ENCODE assay signal across 24 mouse cellular contexts in the genomic region with DNA sequence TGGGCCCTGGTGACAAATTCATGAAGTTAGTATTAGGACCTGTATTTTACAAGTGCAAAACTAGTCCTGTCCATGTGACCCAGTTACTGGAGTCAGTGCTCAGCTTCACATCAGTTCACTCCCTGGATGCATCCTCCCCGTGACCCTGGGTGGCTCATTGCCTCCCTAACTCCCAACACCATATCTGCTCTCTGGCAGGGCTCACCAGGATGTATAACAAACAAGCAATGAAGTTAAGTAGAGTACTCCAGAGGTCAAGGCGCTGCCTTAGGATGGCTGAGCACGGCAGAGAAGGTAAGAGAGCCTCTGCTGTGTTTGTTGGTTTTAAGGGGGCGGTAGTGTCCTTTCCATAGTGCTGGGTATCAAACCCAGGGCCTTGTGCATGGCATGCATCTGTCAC.
"Had no signal": no experiment of that assay in that cellular context is flagged by ENCODE, and none has a peak within 500 bp of the region (broad histone marks: within the 10 kb centered on the region; RNA-seq: fewer than 3 reads in every experiment).

No protein-coding gene starts in this region.

- ATAC-seq: hindbrain, postnatal 0 days; intestine, embryonic 16.5 days had no signal

- H3K4me1 ChIP-seq: heart, embryonic 15.5 days had no signal

- DNase-seq: forebrain, postnatal 0 days; gastrocnemius, postnatal 14 days; gastrocnemius, postnatal 36 days; heart, adult 11 months; heart, adult 2 months; heart, postnatal 14 days; heart, postnatal 36 days; kidney, adult 11 months; kidney, adult 2 months; kidney, postnatal 36 days; layer of hippocampus, adult 9-11 months; layer of hippocampus, postnatal 36 days; left cerebral cortex, postnatal 4 days had no signal

- H3K4me2 ChIP-seq: forebrain, embryonic 15.5 days; heart, embryonic 11.5 days; heart, embryonic 13.5 days; heart, embryonic 15.5 days; hindbrain, embryonic 13.5 days; hindbrain, embryonic 15.5 days; limb, embryonic 12.5 days had no signal

- H3K9me3 ChIP-seq: forebrain, embryonic 15.5 days; heart, embryonic 13.5 days; heart, embryonic 15.5 days; hindbrain, embryonic 13.5 days; hindbrain, embryonic 15.5 days; limb, embryonic 12.5 days had no signal

- H3K27me3 ChIP-seq: forebrain, embryonic 15.5 days; hindbrain, embryonic 15.5 days; limb, embryonic 12.5 days had no signal

- H3K4me3 ChIP-seq: forebrain, embryonic 15.5 days; heart, adult 2 months; heart, embryonic 13.5 days; heart, embryonic 15.5 days; hindbrain, embryonic 13.5 days; hindbrain, embryonic 15.5 days; limb, embryonic 12.5 days had no signal

- H3K36me3 ChIP-seq: forebrain, embryonic 15.5 days; heart, embryonic 13.5 days; heart, embryonic 15.5 days; hindbrain, embryonic 13.5 days; hindbrain, embryonic 15.5 days; limb, embryonic 12.5 days had no signal

- H3K27ac ChIP-seq: forebrain, embryonic 15.5 days; heart, adult 2 months; heart, embryonic 13.5 days; heart, embryonic 15.5 days; hindbrain, embryonic 13.5 days; hindbrain, embryonic 15.5 days; hindbrain, postnatal 0 days; kidney, postnatal 0 days; limb, embryonic 12.5 days; liver, embryonic 14.5 days had no signal

- H3K9ac ChIP-seq: forebrain, embryonic 15.5 days; forebrain, postnatal 0 days; heart, embryonic 13.5 days; heart, embryonic 15.5 days; hindbrain, embryonic 13.5 days; hindbrain, embryonic 15.5 days; limb, embryonic 12.5 days; liver, embryonic 14.5 days had no signal
